Mouse (Mus musculus): Measurements from ENCODE around the gene Napsa. TPM values are rescaled to one million over a fixed set of nuclear protein-coding genes. Genes with fewer than 3 reads are reported as not detected.

Gene Napsa
- polyA plus RNA-seq, 1 experiment from 2014 or later, result 13.8 TPM

- 10% methylated on average over 15 of the region's 15 CpGs for WGBS (ENCODE audit: insufficient replicate concordance)
- no peak overlapping the region for H3K4me3 ChIP-seq (replicated peaks)
- H3K9me3 ChIP-seq (replicated peaks), result no peaks in the 10 kb centered on the region
- no peak overlapping the region for H3K4me2 ChIP-seq
- peaks cover 23% of the 10 kb centered on the region for H3K27me3 ChIP-seq
- no peaks in the 10 kb centered on the region for H3K4me1 ChIP-seq (replicated peaks)
- H3K27ac ChIP-seq (replicated peaks), result no peak overlapping the region
- no peaks in the 10 kb centered on the region for H3K36me3 ChIP-seq (replicated peaks)
- no peak overlapping the region for H3K9ac ChIP-seq
- no peak for ATAC-seq (ENCODE audit: insufficient read depth)
Observed at GRCm38 (mm10) chr7:44633407-44633806, 61.2 kb downstream of the Napsa start.

Small RNA genes lying within 50 kb of the gene (microRNA-seq; reads per million reads assigned to microRNA genes)
- gene Mir7053, result not detected

Other genes starting within 250 kb of the Napsa start
- gene Syt3, start 188.3 kb upstream of the Napsa start, polyA plus RNA-seq (2015; fragmentation: Nextera tagmentation; extraction: Ambion mirVana), result not detected in 2 replicates
- gene 1700008O03Rik, start 186.6 kb upstream of the Napsa start, polyA plus RNA-seq (2015; fragmentation: Nextera tagmentation; extraction: Ambion mirVana), result 0.16 TPM in 1 of 2 replicates, not detected in the other
- gene Lrrc4b, start 143.4 kb upstream of the Napsa start, polyA plus RNA-seq (2015; fragmentation: Nextera tagmentation; extraction: Ambion mirVana), result 0.03 TPM in 1 of 2 replicates, not detected in the other
- 14.3 and 17.3 TPM in 2 replicates for gene Aspdh, start 107.0 kb upstream of the Napsa start, polyA plus RNA-seq (2015; fragmentation: Nextera tagmentation; extraction: Ambion mirVana)
- 175 and 198 TPM in 2 replicates for gene Josd2, start 104.4 kb upstream of the Napsa start, polyA plus RNA-seq (2015; fragmentation: Nextera tagmentation; extraction: Ambion mirVana)
- 45.9 and 55.4 TPM in 2 replicates for gene Emc10, start 75.9 kb upstream of the Napsa start, polyA plus RNA-seq (2015; fragmentation: Nextera tagmentation; extraction: Ambion mirVana)
- gene Fam71e1, start 75.8 kb upstream of the Napsa start, polyA plus RNA-seq (2015; fragmentation: Nextera tagmentation; extraction: Ambion mirVana), result 1.7 and 2.0 TPM in 2 replicates
- 0.08 and 0.10 TPM in 2 replicates for gene Mybpc2, start 47.7 kb upstream of the Napsa start, polyA plus RNA-seq (2015; fragmentation: Nextera tagmentation; extraction: Ambion mirVana)
- 0.85 and 0.89 TPM in 2 replicates for gene Spib, start 40.3 kb upstream of the Napsa start, polyA plus RNA-seq (2015; fragmentation: Nextera tagmentation; extraction: Ambion mirVana)
- gene Pold1, start 23.5 kb upstream of the Napsa start, polyA plus RNA-seq (2015; fragmentation: Nextera tagmentation; extraction: Ambion mirVana), result 51.9 and 54.8 TPM in 2 replicates
- 45.9 and 47.1 TPM in 2 replicates for gene Nr1h2, start 18.4 kb upstream of the Napsa start, polyA plus RNA-seq (2015; fragmentation: Nextera tagmentation; extraction: Ambion mirVana)
- 0.05 TPM in 2 replicates for gene Kcnc3, start 18.3 kb downstream of the Napsa start, polyA plus RNA-seq (2015; fragmentation: Nextera tagmentation; extraction: Ambion mirVana)
- gene Myh14, start 98.5 kb downstream of the Napsa start, polyA plus RNA-seq (2015; fragmentation: Nextera tagmentation; extraction: Ambion mirVana), result 0.18 and 0.41 TPM in 2 replicates
- gene Izumo2, start 136.4 kb downstream of the Napsa start, polyA plus RNA-seq (2015; fragmentation: Nextera tagmentation; extraction: Ambion mirVana), result not detected in 2 replicates
- 28.1 and 30.0 TPM in 2 replicates for gene Vrk3, start 176.0 kb downstream of the Napsa start, polyA plus RNA-seq (2015; fragmentation: Nextera tagmentation; extraction: Ambion mirVana)
- gene Zfp473, start 178.7 kb downstream of the Napsa start, polyA plus RNA-seq (2015; fragmentation: Nextera tagmentation; extraction: Ambion mirVana), result 0.94 and 1.0 TPM in 2 replicates
- 48.8 and 51.2 TPM in 2 replicates for gene Nup62, start 243.7 kb downstream of the Napsa start, polyA plus RNA-seq (2015; fragmentation: Nextera tagmentation; extraction: Ambion mirVana)
- gene Il4i1, start 244.0 kb downstream of the Napsa start, polyA plus RNA-seq (2015; fragmentation: Nextera tagmentation; extraction: Ambion mirVana), result 0.35 and 0.46 TPM in 2 replicates
- gene Atf5, start 244.3 kb downstream of the Napsa start, polyA plus RNA-seq (2015; fragmentation: Nextera tagmentation; extraction: Ambion mirVana), result 7.5 and 9.2 TPM in 2 replicates

Data from liver, embryonic 15.5 days (tissue).